Mouse (Mus musculus) C2C12 (cell line): ENCODE results near the gene Snx20.

Experiments
- CEBPB ChIP-seq: IDR thresholded peaks from one replicate; pipeline ENCODE4 v1.6.1; 2011; ENCODE audit warnings: low read depth, mild to moderate bottlenecking, control low read depth, moderate library complexity
- CTCF ChIP-seq: IDR thresholded peaks from one replicate; pipeline ENCODE4 v1.5.1; 2011; ENCODE audit not compliant: control insufficient read depth, insufficient read depth, insufficient read length
- FOSL1 ChIP-seq: IDR thresholded peaks from one replicate; pipeline ENCODE4 v1.8.0; 2011; ENCODE audit warnings: mild to moderate bottlenecking, low read length; ENCODE audit not compliant: poor library complexity, insufficient read depth, severe bottlenecking
- MAX ChIP-seq: IDR thresholded peaks from one replicate; pipeline ENCODE4 v1.6.1; 2011; ENCODE audit warnings: mild to moderate bottlenecking, control low read depth
- MYOD1 ChIP-seq: IDR thresholded peaks from one replicate; pipeline ENCODE4 v1.6.1; 2011; ENCODE audit warnings: low read depth; ENCODE audit not compliant: control insufficient read depth, insufficient read length
- MYOG ChIP-seq: IDR thresholded peaks from one replicate; pipeline ENCODE4 v1.6.1; 2011; ENCODE audit not compliant: control insufficient read depth, insufficient read length; ENCODE audit errors: extremely low read depth
- USF1 ChIP-seq: IDR thresholded peaks from one replicate; pipeline ENCODE4 v1.6.1; 2011; ENCODE audit warnings: low read depth, mild to moderate bottlenecking, control low read depth, moderate library complexity

DNA sequence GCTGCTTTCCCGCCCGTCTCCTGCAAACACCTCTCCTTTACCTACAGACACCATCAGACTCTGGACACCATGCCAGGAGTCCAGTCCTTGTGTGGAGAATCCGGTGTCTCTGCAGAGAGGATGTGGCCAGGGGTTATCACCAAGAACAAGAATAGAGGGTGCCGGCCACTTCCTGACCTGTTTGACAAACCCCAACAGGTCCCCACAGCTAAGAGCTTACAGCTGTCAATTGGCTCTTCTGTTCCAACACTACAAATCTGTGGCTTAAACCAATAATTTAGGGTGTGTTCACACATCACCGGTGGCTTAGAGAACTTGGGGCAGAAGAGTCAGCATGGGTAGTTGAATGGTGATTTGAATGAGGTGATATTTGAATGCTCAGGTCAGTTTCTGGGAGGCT, 17.3 kb downstream of the Snx20 start:
- TF ChIP-seq CTCF (no peak), MYOG (no peak), USF1 (no peak), CEBPB (no peak), MYOD1 (no peak), MAX (no peak), FOSL1 (no peak)
